Comparison of ENCODE assay signal across 7 mouse cellular contexts in genomic region chr12:109402226-109402625, GRCm38 (mm10). TPM values are rescaled to one million over a fixed set of nuclear protein-coding genes. Genes with fewer than 3 reads are reported as not detected.
DNase-seq lines count a peak whose midpoint lies in the region; ATAC-seq and TF ChIP-seq lines count a peak whose summit lies in the region.

No protein-coding gene starts in this region.

- H3K4me3 ChIP-seq in intestine, postnatal 0 days (ENCODE audit: low read depth, low read length) = no peak overlapping the region
- H3K4me3 ChIP-seq in stomach, embryonic 14.5 days (ENCODE audit: low read depth, low read length) = no peak overlapping the region

- DNase-seq in lung, postnatal 10 days = peak; percentile 43
- no peak for DNase-seq in lung, postnatal 36 days
- DNase-seq in heart, adult 8-10 months (ENCODE audit: low spot score) = peak; percentile 15
- DNase-seq in right cerebral cortex, postnatal 25 days = no peak

- H3K27me3 ChIP-seq in intestine, postnatal 0 days (replicated peaks; ENCODE audit: control insufficient read depth, insufficient read depth, low read length) = no peaks in the 10 kb centered on the region
- H3K27me3 ChIP-seq in stomach, embryonic 14.5 days (ENCODE audit: control insufficient read depth, insufficient read depth, low read length) = no peaks in the 10 kb centered on the region

- no peak overlapping the region for H3K9ac ChIP-seq in intestine, postnatal 0 days (ENCODE audit: low read depth, low read length)
- H3K9ac ChIP-seq in stomach, embryonic 14.5 days (replicated peaks; ENCODE audit: low read depth, low read length) = no peak overlapping the region

- WGBS in intestine, postnatal 0 days = 4% methylated on average over 9 of the region's 9 CpGs
- WGBS in stomach, embryonic 14.5 days = 7% methylated on average over 9 of the region's 9 CpGs

- peak overlapping the region; percentile 67 for H3K27ac ChIP-seq in intestine, postnatal 0 days (ENCODE audit: low read depth, low read length)
- H3K27ac ChIP-seq in stomach, embryonic 14.5 days (ENCODE audit: low read length) = peak overlapping the region; percentile 86

- H3K4me2 ChIP-seq in intestine, postnatal 0 days (replicated peaks; ENCODE audit: low read depth) = no peak overlapping the region; the same call in 1 of the 2 replicates
- 0 out of 2 replicates have a peak overlapping the region, but pooled peaks have one; percentile 8 for H3K4me2 ChIP-seq in stomach, embryonic 14.5 days (replicated peaks; ENCODE audit: low read depth, low read length)

- ATAC-seq in intestine, postnatal 0 days = peak; percentile 96
- ATAC-seq in stomach, embryonic 14.5 days (ENCODE audit: insufficient number of reproducible peaks, insufficient read depth, low FRiP score, low read depth) = peak; percentile 89
- no peak for ATAC-seq in frontal cortex, adult (ENCODE audit: low TSS enrichment)

- no peaks in the 10 kb centered on the region for H3K9me3 ChIP-seq in intestine, postnatal 0 days (ENCODE audit: control insufficient read depth)
- H3K9me3 ChIP-seq in stomach, embryonic 14.5 days (ENCODE audit: control insufficient read depth, low read depth, low read length) = no peaks in the 10 kb centered on the region

- H3K4me1 ChIP-seq in intestine, postnatal 0 days (replicated peaks; ENCODE audit: control insufficient read depth, insufficient read depth, low read length) = peaks cover 15% of the 10 kb centered on the region; the same call in 1 of the 2 replicates
- H3K4me1 ChIP-seq in stomach, embryonic 14.5 days (ENCODE audit: control insufficient read depth, insufficient read depth, low read length) = peaks cover 62% of the 10 kb centered on the region

- peak; percentile 32 for TF ChIP-seq CTCF in intestine, postnatal 0 days (IDR thresholded peaks at IDR 0.05; ENCODE audit: low read depth)

- H3K36me3 ChIP-seq in intestine, postnatal 0 days (ENCODE audit: control insufficient read depth, insufficient read depth) = no peaks in the 10 kb centered on the region
- H3K36me3 ChIP-seq in stomach, embryonic 14.5 days (ENCODE audit: control insufficient read depth, insufficient read depth, low read length) = no peaks in the 10 kb centered on the region

RNA-seq across cellular contexts. Expression of gene Dlk1, which starts 50.4 kb away (rescaled TPM):
- total RNA-seq in heart, adult 8-10 months (2022) = under 1 TPM in 3 of 4 experiments, not detected in 1; 0.23 to 0.69 (median 0.47) TPM
- 73.6 and 78.6 TPM in 2 replicates for polyA plus RNA-seq in intestine, postnatal 0 days (2015; fragmentation: Nextera tagmentation; extraction: Ambion mirVana)
- 477 and 553 TPM in 2 replicates for polyA plus RNA-seq in stomach, embryonic 14.5 days (2014; fragmentation: Nextera tagmentation; extraction: Ambion mirVana)

Comparison
In these comparisons a context has a peak if more than half of its experiments do, and no peak if none do; other contexts are left out.
1. DNase-seq: peak in lung, postnatal 10 days (single experiment) and heart, adult 8-10 months (single experiment); none in lung, postnatal 36 days (single experiment) and right cerebral cortex, postnatal 25 days (single experiment).